Mouse (Mus musculus) MEL (cell line): ENCODE data around the gene Ap3d1.

Experiments
- CHD1 ChIP-seq: IDR thresholded peaks from 2 replicates; pipeline ENCODE4 v1.6.1; 2012; ENCODE audit warnings: low read depth, mild to moderate bottlenecking, inconsistent platforms, low read length, improper control_type of control experiment
- CTCF ChIP-seq, 3 experiments: IDR thresholded peaks in 2 of 3; conservative IDR thresholded peaks in 1 of 3; 2 replicates each; pipeline ENCODE4 v1.5.1; 2011 to 2012; ENCODE audit warnings: low read length in 3 of 3, low read depth in 2 of 3, mild to moderate bottlenecking in 2 of 3, improper control_type of control experiment in 1 of 3, inconsistent platforms in 1 of 3, mixed read lengths in 1 of 3, moderate library complexity in 1 of 3; ENCODE audit not compliant: control insufficient read depth in 1 of 3, insufficient read depth in 1 of 3, poor library complexity in 1 of 3, severe bottlenecking in 1 of 3
- EP300 ChIP-seq, 2 experiments: IDR thresholded peaks; 2 replicates each; pipeline ENCODE4 v1.6.1; 2011; ENCODE audit warnings: improper control_type of control experiment in 2 of 2, low read length in 2 of 2, low read depth in 1 of 2, mild to moderate bottlenecking in 1 of 2
- KAT2A ChIP-seq: conservative IDR thresholded peaks from 2 replicates; pipeline ENCODE4 v1.6.1; 2012; ENCODE audit warnings: low read depth, low read length, improper control_type of control experiment, inconsistent platforms
- MYC ChIP-seq: IDR thresholded peaks from 2 replicates; pipeline ENCODE4 v1.6.1; 2011; ENCODE audit warnings: low read depth, mild to moderate bottlenecking, low read length, improper control_type of control experiment, moderate library complexity
- NRF1 ChIP-seq: IDR thresholded peaks from 2 replicates; pipeline ENCODE4 v1.6.1; 2014; ENCODE audit warnings: low read depth, mild to moderate bottlenecking, inconsistent platforms, low read length, improper control_type of control experiment, moderate library complexity; ENCODE audit not compliant: poor library complexity, insufficient read depth, severe bottlenecking
- POLR2A ChIP-seq, 2 experiments: IDR thresholded peaks; 2 replicates each; pipeline ENCODE4 v1.6.1; 2011 to 2012; ENCODE audit warnings: low read length in 2 of 2, mild to moderate bottlenecking in 2 of 2, control low read depth in 1 of 2, improper control_type of control experiment in 1 of 2, low read depth in 1 of 2, moderate library complexity in 1 of 2; ENCODE audit not compliant: control insufficient read depth in 1 of 2, insufficient read depth in 1 of 2, poor library complexity in 1 of 2
- SMC3 ChIP-seq: IDR thresholded peaks from 2 replicates; pipeline ENCODE4 v1.6.1; 2011; ENCODE audit warnings: low read depth, low read length, improper control_type of control experiment
- TAL1 ChIP-seq: IDR thresholded peaks from 2 replicates; pipeline ENCODE4 v1.6.1; 2012; ENCODE audit warnings: mild to moderate bottlenecking, inconsistent platforms, low read length, moderate library complexity, mixed read lengths

DNA sequence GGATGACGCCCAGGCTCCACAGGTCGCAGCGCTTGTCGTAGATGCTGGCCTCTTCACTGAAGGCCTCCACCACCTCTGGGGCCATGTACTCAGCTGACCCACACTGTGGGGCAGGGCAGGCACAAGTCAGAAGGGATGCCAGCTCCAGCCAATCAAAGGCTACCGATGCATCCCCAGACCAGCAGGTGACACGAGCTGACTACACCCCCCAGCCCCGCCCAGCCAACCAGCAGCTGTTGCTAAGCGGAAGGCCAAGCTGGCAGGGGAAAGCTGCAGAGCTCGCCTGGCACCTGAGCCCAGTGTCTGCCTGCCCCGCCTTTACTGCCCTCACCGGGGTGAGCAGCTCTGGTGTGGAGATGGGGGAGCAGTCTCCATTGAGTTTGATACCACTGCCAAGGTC, 73.5 kb downstream of the Ap3d1 start:
- no peak for TF ChIP-seq CTCF (IDR thresholded peaks at IDR 0.05 in 2 of 3, conservative IDR thresholded peaks at IDR 0.05 in 1 of 3; ENCODE audit: control insufficient read depth in 1 of 3, insufficient read depth in 1 of 3, low read depth in 2 of 3, low read length in 3 of 3, poor library complexity in 1 of 3, severe bottlenecking in 1 of 3)
- no peak for TF ChIP-seq SMC3
- TF ChIP-seq MYC: no peak
- TF ChIP-seq EP300 (IDR thresholded peaks at IDR 0.05; ENCODE audit: low read depth in 1 of 2, low read length in 2 of 2): no peak
- no peak for TF ChIP-seq CHD1
- TF ChIP-seq TAL1: no peak
- no peak for TF ChIP-seq NRF1
- no peak for TF ChIP-seq KAT2A
- no peak for TF ChIP-seq POLR2A (IDR thresholded peaks at IDR 0.05; ENCODE audit: control insufficient read depth in 1 of 2, insufficient read depth in 1 of 2, low read depth in 1 of 2, low read length in 2 of 2, poor library complexity in 1 of 2)
